Mouse (Mus musculus): ENCODE data around the gene Gmnc. TPM values are rescaled to one million over a fixed set of nuclear protein-coding genes. Genes with fewer than 3 reads are reported as not detected.
A peak's percentile ranks its signal among the peaks of the same experiment; 100 is the strongest.

The Gmnc gene
- polyA plus RNA-seq, 1 experiment from 2014 or later: 0.36 TPM

DNA sequence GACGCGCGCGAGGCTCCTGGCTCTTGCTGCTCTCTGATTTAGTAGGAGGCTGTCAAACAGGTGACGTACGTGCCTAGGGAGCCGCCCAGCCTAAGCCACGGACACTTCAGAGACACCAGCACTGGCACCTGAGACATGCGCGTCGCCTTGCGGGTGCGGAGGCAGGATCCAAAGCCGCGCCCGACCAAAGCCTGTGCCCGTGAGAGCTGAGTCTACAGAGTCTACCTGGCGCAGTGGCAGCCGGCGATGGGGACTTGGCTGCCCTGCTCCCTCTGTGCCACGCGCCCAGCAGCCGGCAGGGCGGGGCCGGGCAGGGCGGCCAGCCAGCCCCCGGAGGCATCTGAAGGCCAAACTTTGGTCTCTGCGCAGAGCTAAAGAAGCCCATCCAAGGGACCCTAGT lies 23.5 kb downstream of the Gmnc start:
- H3K4me2 ChIP-seq: peak overlapping the region; percentile 66
- 2% methylated on average over 28 of the region's 28 CpGs for WGBS
- H3K27ac ChIP-seq (replicated peaks): no peak overlapping the region
- H3K27me3 ChIP-seq: peaks cover 24% of the 10 kb centered on the region
- peaks cover 7% of the 10 kb centered on the region for H3K4me1 ChIP-seq (replicated peaks)
- peak overlapping the region; percentile 54 for H3K9ac ChIP-seq
- H3K36me3 ChIP-seq: no peaks in the 10 kb centered on the region
- no peaks in the 10 kb centered on the region for H3K9me3 ChIP-seq
- peak overlapping the region; percentile 36 for H3K4me3 ChIP-seq
- ATAC-seq (ENCODE audit: low read depth): no peak

DNA sequence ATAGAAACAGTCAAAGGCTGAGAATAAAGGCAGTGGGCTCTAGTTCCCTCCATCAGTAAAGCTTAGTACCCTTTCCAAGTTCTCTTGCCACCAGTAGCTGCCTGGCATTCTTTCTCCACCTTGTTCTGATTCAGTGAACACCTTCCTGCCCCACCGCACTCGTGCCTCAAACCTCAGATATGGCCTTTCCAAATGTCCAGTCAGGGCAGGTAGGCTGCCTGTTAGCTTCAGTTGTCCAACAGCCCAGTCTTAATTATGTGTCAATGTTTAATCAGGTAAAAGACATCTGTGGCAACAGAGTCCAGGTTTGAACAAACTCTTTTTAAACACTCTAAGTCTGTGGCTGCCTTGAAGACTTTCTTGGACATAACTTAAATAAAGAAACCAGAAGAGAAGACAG lies 24.6 kb downstream of the Gmnc start:
- no peak for ATAC-seq (ENCODE audit: low read depth)
- Histone ChIP-seq H3K4me2 (no peak overlapping the region), H3K4me1 (replicated peaks) (peaks cover 7% of the 10 kb centered on the region), H3K4me3 (no peak overlapping the region), H3K27ac (replicated peaks) (no peak overlapping the region), H3K9me3 (no peaks in the 10 kb centered on the region), H3K9ac (no peak overlapping the region), H3K27me3 (peaks cover 24% of the 10 kb centered on the region), H3K36me3 (no peaks in the 10 kb centered on the region)
- WGBS: 85% methylated on average over 2 of the region's 2 CpGs

DNA sequence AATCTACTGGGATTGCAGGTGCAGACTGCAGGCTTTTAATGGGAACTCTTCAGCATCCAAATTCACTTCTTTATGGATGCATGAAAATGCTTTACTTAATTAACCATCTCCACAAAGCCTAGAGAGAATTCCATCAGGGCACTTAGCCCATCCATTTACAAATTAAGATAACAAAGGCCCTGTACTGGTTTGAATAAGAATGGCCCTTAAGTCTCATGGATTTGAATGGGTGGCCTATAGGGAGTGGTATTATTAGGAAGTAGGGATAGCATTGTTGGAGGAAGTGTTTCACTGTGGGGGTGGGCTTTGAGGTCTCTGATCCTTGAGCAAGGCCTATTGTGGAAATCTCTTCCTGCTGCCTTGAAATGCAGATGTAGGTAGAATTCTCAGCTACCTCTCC lies 29.5 kb downstream of the Gmnc start:
- no peaks in the 10 kb centered on the region for H3K9me3 ChIP-seq
- H3K4me2 ChIP-seq: no peak overlapping the region
- H3K27ac ChIP-seq (replicated peaks): no peak overlapping the region
- H3K4me1 ChIP-seq (replicated peaks): no peaks in the 10 kb centered on the region
- peaks cover 7% of the 10 kb centered on the region for H3K27me3 ChIP-seq
- H3K4me3 ChIP-seq: no peak overlapping the region
- H3K9ac ChIP-seq: no peak overlapping the region
- no peaks in the 10 kb centered on the region for H3K36me3 ChIP-seq
- no peak for ATAC-seq (ENCODE audit: low read depth)

DNA sequence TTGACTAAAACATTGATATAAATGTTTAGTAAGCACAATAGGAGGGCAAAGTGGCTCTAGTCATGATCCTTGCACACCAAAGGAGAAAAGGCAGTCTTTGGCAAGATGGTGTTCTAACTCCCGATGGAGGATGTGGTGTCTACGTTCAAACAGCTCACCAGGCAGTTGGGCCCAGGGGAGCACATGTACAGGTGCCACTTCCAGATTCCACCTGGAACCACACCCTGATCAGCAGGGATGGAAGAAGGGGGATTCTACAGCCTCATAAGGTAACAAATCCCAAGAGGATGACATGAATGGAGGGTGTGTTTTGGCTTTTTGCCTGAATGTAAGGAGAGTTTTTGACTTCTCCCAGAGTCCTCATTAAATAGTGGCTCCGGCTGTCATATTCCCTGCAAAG lies 39.9 kb downstream of the Gmnc start:
- H3K4me2 ChIP-seq: no peak overlapping the region
- no peak overlapping the region for H3K4me3 ChIP-seq
- H3K9me3 ChIP-seq: no peaks in the 10 kb centered on the region
- H3K9ac ChIP-seq: no peak overlapping the region
- H3K27me3 ChIP-seq: no peaks in the 10 kb centered on the region
- no peak overlapping the region for H3K27ac ChIP-seq (replicated peaks)
- H3K4me1 ChIP-seq (replicated peaks): no peaks in the 10 kb centered on the region
- no peak for ATAC-seq (ENCODE audit: low read depth)
- no peaks in the 10 kb centered on the region for H3K36me3 ChIP-seq
- 83% methylated on average over 3 of the region's 3 CpGs for WGBS

- Histone ChIP-seq H3K9ac (no peak overlapping the region), H3K36me3 (no peaks in the 10 kb centered on the region), H3K4me2 (no peak overlapping the region), H3K4me3 (no peak overlapping the region), H3K4me1 (replicated peaks) (no peaks in the 10 kb centered on the region), H3K27ac (replicated peaks) (no peak overlapping the region), H3K27me3 (no peaks in the 10 kb centered on the region), H3K9me3 (no peaks in the 10 kb centered on the region)
- no peak for ATAC-seq (ENCODE audit: low read depth)
- 62% methylated on average over 4 of the region's 4 CpGs for WGBS
Observed at GRCm38 (mm10) chr16:26950209-26950608, 41.2 kb downstream of the Gmnc start.

DNA sequence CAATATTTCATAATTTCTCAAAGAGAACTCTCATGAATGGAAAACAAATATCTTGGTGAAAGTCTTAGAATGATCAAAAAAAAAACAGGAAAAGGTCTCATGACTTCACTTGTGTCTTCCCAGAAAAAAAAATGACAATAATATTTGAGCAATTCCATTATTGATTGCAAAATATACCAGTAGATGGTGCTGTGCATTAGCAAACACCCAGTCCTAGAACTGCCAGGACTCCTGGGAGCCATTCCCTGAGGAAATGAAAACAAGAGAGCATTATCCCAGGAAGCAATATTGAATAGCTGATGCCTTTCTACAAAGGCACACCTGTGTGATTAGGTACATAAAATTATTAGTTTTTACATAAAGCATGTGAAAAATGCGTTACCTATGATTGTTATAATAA lies 87.5 kb downstream of the Gmnc start:
- WGBS: 89% methylated on average over 1 of the region's 1 CpGs
- H3K4me1 ChIP-seq (replicated peaks): peaks cover 5% of the 10 kb centered on the region
- H3K4me2 ChIP-seq: no peak overlapping the region
- no peaks in the 10 kb centered on the region for H3K36me3 ChIP-seq
- ATAC-seq (ENCODE audit: low read depth): no peak
- H3K9ac ChIP-seq: no peak overlapping the region
- peaks cover 41% of the 10 kb centered on the region for H3K27me3 ChIP-seq
- H3K4me3 ChIP-seq: no peak overlapping the region
- H3K27ac ChIP-seq (replicated peaks): no peak overlapping the region
- H3K9me3 ChIP-seq: no peaks in the 10 kb centered on the region

- no peak overlapping the region for H3K9ac ChIP-seq
- ATAC-seq (ENCODE audit: low read depth): peak; percentile 87
- H3K4me3 ChIP-seq: no peak overlapping the region
- H3K27me3 ChIP-seq: peaks cover 53% of the 10 kb centered on the region
- WGBS: 8% methylated on average over 4 of the region's 4 CpGs
- H3K4me2 ChIP-seq: no peak overlapping the region
- H3K36me3 ChIP-seq: no peaks in the 10 kb centered on the region
- no peaks in the 10 kb centered on the region for H3K9me3 ChIP-seq
- H3K4me1 ChIP-seq (replicated peaks): peaks cover 5% of the 10 kb centered on the region
- no peak overlapping the region for H3K27ac ChIP-seq (replicated peaks)
Observed at GRCm38 (mm10) chr16:26901471-26901870, 90.0 kb downstream of the Gmnc start.

DNA sequence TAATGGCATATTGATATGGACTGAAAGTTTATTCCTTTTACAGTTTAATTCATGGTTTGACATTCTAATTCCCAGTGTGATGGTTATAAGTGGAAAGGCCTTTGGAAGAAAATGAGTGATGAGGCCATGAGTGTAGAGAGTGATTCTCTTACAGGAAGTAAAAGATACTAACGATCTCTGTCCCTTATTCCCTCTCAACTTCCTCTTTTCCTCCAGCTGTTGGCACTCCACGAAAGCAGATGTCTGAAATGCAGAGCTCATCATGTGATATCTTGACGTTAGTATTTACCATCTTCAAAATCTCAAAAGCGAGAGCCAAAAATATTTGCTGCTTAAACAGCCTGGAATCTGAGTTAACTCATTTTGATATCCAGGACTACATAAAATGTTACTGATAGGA lies 105.1 kb downstream of the Gmnc start:
- no peak overlapping the region for H3K9ac ChIP-seq
- whole genome bisulfite sequencing: 83% methylated on average over 4 of the region's 4 CpGs

DNA sequence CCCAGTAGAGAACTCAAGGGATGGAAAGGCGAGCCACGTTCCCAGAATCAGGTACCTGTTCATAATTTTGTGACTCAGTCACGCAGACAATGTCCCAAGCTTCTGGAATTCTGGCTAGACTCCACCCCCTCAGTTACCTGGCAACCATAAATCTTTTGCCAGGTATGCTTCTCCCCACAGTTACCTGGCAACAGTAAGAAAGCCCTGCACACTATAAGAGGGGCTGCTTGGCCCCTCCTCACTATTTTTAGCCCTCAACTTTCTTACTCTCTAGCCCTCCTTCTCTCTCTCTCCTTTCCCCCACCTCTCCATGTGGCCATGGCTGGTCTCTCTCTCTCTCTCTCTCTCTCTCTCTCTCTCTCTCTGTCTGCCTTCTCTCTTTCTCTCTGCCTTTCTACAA lies 114.6 kb downstream of the Gmnc start:
- no peaks in the 10 kb centered on the region for H3K36me3 ChIP-seq
- 75% methylated on average over 3 of the region's 3 CpGs for WGBS
- ATAC-seq (ENCODE audit: low read depth): no peak
- H3K4me3 ChIP-seq: no peak overlapping the region
- no peak overlapping the region for H3K4me2 ChIP-seq
- H3K4me1 ChIP-seq (replicated peaks): no peaks in the 10 kb centered on the region
- no peaks in the 10 kb centered on the region for H3K27me3 ChIP-seq
- no peak overlapping the region for H3K27ac ChIP-seq (replicated peaks)
- no peaks in the 10 kb centered on the region for H3K9me3 ChIP-seq
- no peak overlapping the region for H3K9ac ChIP-seq

More for the DNA sequence above, 105.1 kb downstream of the Gmnc start:
- no peak for ATAC-seq (ENCODE audit: low read depth)
- Histone ChIP-seq H3K4me2 (no peak overlapping the region), H3K27ac (replicated peaks) (no peak overlapping the region), H3K4me1 (replicated peaks) (no peaks in the 10 kb centered on the region), H3K9me3 (no peaks in the 10 kb centered on the region), H3K36me3 (no peaks in the 10 kb centered on the region), H3K4me3 (no peak overlapping the region), H3K27me3 (no peaks in the 10 kb centered on the region)
